Mouse (Mus musculus): ENCODE results near the gene Ltbp4. TPM values are rescaled to one million over a fixed set of nuclear protein-coding genes. Genes with fewer than 3 reads are reported as not detected.

Ltbp4 gene
- total RNA-seq, 1 experiment, result 65.8 TPM

GRCm38 (mm10) chr7:27354144-27354543 is 16.7 kb upstream of the Ltbp4 start:
- Histone ChIP-seq H3K27ac (ENCODE audit: insufficient read depth, low read depth, low read length, poor library complexity, severe bottlenecking) (no peak overlapping the region; the same call in 1 of the 2 replicates), H3K4me1 (ENCODE audit: control insufficient read depth in 2 of 2, insufficient read depth in 2 of 2, low read length in 2 of 2, poor library complexity in 1 of 2) (peaks cover 0 to 8% of the 10 kb centered on the region in 2 experiments; a peak in 3 of 4 replicates), H3K9me3 (ENCODE audit: control insufficient read depth, insufficient read depth, low read depth, low read length) (no peaks in the 10 kb centered on the region), H3K4me3 (ENCODE audit: insufficient read depth in 1 of 2, low read depth in 1 of 2, low read length in 2 of 2, poor library complexity in 1 of 2, severe bottlenecking in 1 of 2) (peak overlapping the region; percentile 24 to 46; a peak in 3 of 4 replicates), H3K36me3 (ENCODE audit: control insufficient read depth, insufficient read depth, low read length, poor library complexity, severe bottlenecking) (peaks cover 12% of the 10 kb centered on the region), H3K9ac (ENCODE audit: insufficient read depth, low read depth, low read length, poor library complexity, severe bottlenecking) (no peak overlapping the region)
- DNase-seq (ENCODE audit: low read depth, low spot score), result no peak
- in situ Hi-C loops (cut with MboI; ENCODE audit: low sequenced_read_pairs in 2 of 2, unreplicated experiment in 2 of 2), result no loop called here
- TF ChIP-seq ZNF384 (IDR thresholded peaks at IDR 0.05; ENCODE audit: low read depth, low read length), result no peak
- peak; percentile 100 for TF ChIP-seq HCFC1 (IDR thresholded peaks at IDR 0.05; ENCODE audit: borderline replicate concordance, insufficient read depth, low read length)
- TF ChIP-seq CHD2 (IDR thresholded peaks at IDR 0.05; ENCODE audit: low read depth, low read length), result no peak

GRCm38 (mm10) chr7:27345444-27345843 is 8.0 kb upstream of the Ltbp4 start:
- H3K27ac ChIP-seq (ENCODE audit: insufficient read depth, low read depth, low read length, poor library complexity, severe bottlenecking), result no peak overlapping the region
- in situ Hi-C loops (cut with MboI; ENCODE audit: low sequenced_read_pairs in 2 of 2, unreplicated experiment in 2 of 2), result no loop called here

GRCm38 (mm10) chr7:27342595-27342994 is 5.1 kb upstream of the Ltbp4 start:
- peaks cover 2 to 17% of the 10 kb centered on the region in 2 experiments; a peak in 2 of 4 replicates for H3K4me1 ChIP-seq (ENCODE audit: control insufficient read depth in 2 of 2, insufficient read depth in 2 of 2, low read length in 2 of 2, poor library complexity in 1 of 2)
- DNase-seq (ENCODE audit: low read depth, low spot score), result no peak
- H3K9ac ChIP-seq (ENCODE audit: insufficient read depth, low read depth, low read length, poor library complexity, severe bottlenecking), result no peak overlapping the region
- in situ Hi-C loops (cut with MboI; ENCODE audit: low sequenced_read_pairs in 2 of 2, unreplicated experiment in 2 of 2), result no loop called here
- TF ChIP-seq MAFK (IDR thresholded peaks at IDR 0.05; ENCODE audit: insufficient read depth, low read depth, low read length) (no peak), ZNF384 (IDR thresholded peaks at IDR 0.05; ENCODE audit: low read depth, low read length) (no peak), ZC3H11A (IDR thresholded peaks at IDR 0.05; ENCODE audit: borderline replicate concordance, low read depth, low read length) (no peak), HCFC1 (IDR thresholded peaks at IDR 0.05; ENCODE audit: borderline replicate concordance, insufficient read depth, low read length) (no peak), CHD2 (IDR thresholded peaks at IDR 0.05; ENCODE audit: low read depth, low read length) (no peak)
- no peak overlapping the region; the same call in 1 of the 2 replicates for H3K27ac ChIP-seq (ENCODE audit: insufficient read depth, low read depth, low read length, poor library complexity, severe bottlenecking)
- no peaks in the 10 kb centered on the region for H3K9me3 ChIP-seq (ENCODE audit: control insufficient read depth, insufficient read depth, low read depth, low read length)
- peaks cover 23% of the 10 kb centered on the region for H3K36me3 ChIP-seq (ENCODE audit: control insufficient read depth, insufficient read depth, low read length, poor library complexity, severe bottlenecking)
- no peak overlapping the region for H3K4me3 ChIP-seq (ENCODE audit: insufficient read depth in 1 of 2, low read depth in 1 of 2, low read length in 2 of 2, poor library complexity in 1 of 2, severe bottlenecking in 1 of 2)

More at GRCm38 (mm10) chr7:27345444-27345843, 8.0 kb upstream of the Ltbp4 start:
- H3K36me3 ChIP-seq (ENCODE audit: control insufficient read depth, insufficient read depth, low read length, poor library complexity, severe bottlenecking), result peaks cover 36% of the 10 kb centered on the region
- 0 out of 4 replicates have a peak overlapping the region, but pooled peaks have one; percentile 5 to 18 for H3K4me3 ChIP-seq (ENCODE audit: insufficient read depth in 1 of 2, low read depth in 1 of 2, low read length in 2 of 2, poor library complexity in 1 of 2, severe bottlenecking in 1 of 2)
- no peaks in the 10 kb centered on the region for H3K9me3 ChIP-seq (ENCODE audit: control insufficient read depth, insufficient read depth, low read depth, low read length)
- no peak overlapping the region for H3K9ac ChIP-seq (ENCODE audit: insufficient read depth, low read depth, low read length, poor library complexity, severe bottlenecking)
- DNase-seq (ENCODE audit: low read depth, low spot score), result peak; percentile 91
- H3K4me1 ChIP-seq (ENCODE audit: control insufficient read depth in 2 of 2, insufficient read depth in 2 of 2, low read length in 2 of 2, poor library complexity in 1 of 2), result peaks cover 2 to 14% of the 10 kb centered on the region in 2 experiments; a peak in 2 of 4 replicates
- no peak for TF ChIP-seq MAFK (IDR thresholded peaks at IDR 0.05; ENCODE audit: insufficient read depth, low read depth, low read length)
- TF ChIP-seq ZNF384 (IDR thresholded peaks at IDR 0.05; ENCODE audit: low read depth, low read length), result no peak
- TF ChIP-seq CHD2 (IDR thresholded peaks at IDR 0.05; ENCODE audit: low read depth, low read length), result no peak
- no peak for TF ChIP-seq ZC3H11A (IDR thresholded peaks at IDR 0.05; ENCODE audit: borderline replicate concordance, low read depth, low read length)
- TF ChIP-seq HCFC1 (IDR thresholded peaks at IDR 0.05; ENCODE audit: borderline replicate concordance, insufficient read depth, low read length), result no peak

GRCm38 (mm10) chr7:27339519-27339918 is 2.0 kb upstream of the Ltbp4 start:
- in situ Hi-C loops (cut with MboI; ENCODE audit: low sequenced_read_pairs in 2 of 2, unreplicated experiment in 2 of 2), result no loop called here
- H3K4me3 ChIP-seq (ENCODE audit: insufficient read depth in 1 of 2, low read depth in 1 of 2, low read length in 2 of 2, poor library complexity in 1 of 2, severe bottlenecking in 1 of 2), result no peak overlapping the region

GRCm38 (mm10) chr7:27339114-27339513 is 1.6 kb upstream of the Ltbp4 start:
- no peak overlapping the region for H3K4me3 ChIP-seq (ENCODE audit: insufficient read depth in 1 of 2, low read depth in 1 of 2, low read length in 2 of 2, poor library complexity in 1 of 2, severe bottlenecking in 1 of 2)
- H3K9me3 ChIP-seq (ENCODE audit: control insufficient read depth, insufficient read depth, low read depth, low read length), result no peaks in the 10 kb centered on the region
- DNase-seq (ENCODE audit: low read depth, low spot score), result no peak
- peaks cover 0 to 13% of the 10 kb centered on the region in 2 experiments for H3K4me1 ChIP-seq (ENCODE audit: control insufficient read depth in 2 of 2, insufficient read depth in 2 of 2, low read length in 2 of 2, poor library complexity in 1 of 2)
- peaks cover 10% of the 10 kb centered on the region for H3K36me3 ChIP-seq (ENCODE audit: control insufficient read depth, insufficient read depth, low read length, poor library complexity, severe bottlenecking)
- no peak overlapping the region for H3K27ac ChIP-seq (ENCODE audit: insufficient read depth, low read depth, low read length, poor library complexity, severe bottlenecking)
- H3K9ac ChIP-seq (ENCODE audit: insufficient read depth, low read depth, low read length, poor library complexity, severe bottlenecking), result no peak overlapping the region
- TF ChIP-seq ZC3H11A (IDR thresholded peaks at IDR 0.05; ENCODE audit: borderline replicate concordance, low read depth, low read length) (no peak), MAFK (IDR thresholded peaks at IDR 0.05; ENCODE audit: insufficient read depth, low read depth, low read length) (no peak)
- in situ Hi-C loops (cut with MboI; ENCODE audit: low sequenced_read_pairs in 2 of 2, unreplicated experiment in 2 of 2), result no loop called here

More at GRCm38 (mm10) chr7:27339519-27339918, 2.0 kb upstream of the Ltbp4 start:
- DNase-seq (ENCODE audit: low read depth, low spot score), result no peak
- TF ChIP-seq MAFK (IDR thresholded peaks at IDR 0.05; ENCODE audit: insufficient read depth, low read depth, low read length), result no peak
- no peak for TF ChIP-seq ZC3H11A (IDR thresholded peaks at IDR 0.05; ENCODE audit: borderline replicate concordance, low read depth, low read length)
- TF ChIP-seq HCFC1 (IDR thresholded peaks at IDR 0.05; ENCODE audit: borderline replicate concordance, insufficient read depth, low read length), result no peak
- no peak for TF ChIP-seq CHD2 (IDR thresholded peaks at IDR 0.05; ENCODE audit: low read depth, low read length)
- Histone ChIP-seq H3K36me3 (ENCODE audit: control insufficient read depth, insufficient read depth, low read length, poor library complexity, severe bottlenecking) (peaks cover 14% of the 10 kb centered on the region), H3K4me1 (ENCODE audit: control insufficient read depth in 2 of 2, insufficient read depth in 2 of 2, low read length in 2 of 2, poor library complexity in 1 of 2) (peaks cover 0 to 10% of the 10 kb centered on the region in 2 experiments), H3K9me3 (ENCODE audit: control insufficient read depth, insufficient read depth, low read depth, low read length) (no peaks in the 10 kb centered on the region), H3K27ac (ENCODE audit: insufficient read depth, low read depth, low read length, poor library complexity, severe bottlenecking) (no peak overlapping the region), H3K9ac (ENCODE audit: insufficient read depth, low read depth, low read length, poor library complexity, severe bottlenecking) (no peak overlapping the region)

Measured in ES-E14 (cell line).